Comparison of ENCODE assay signal across 12 mouse cellular contexts in genomic region chr9:63785492-63785891, GRCm38 (mm10). TPM values are rescaled to one million over a fixed set of nuclear protein-coding genes. Genes with fewer than 3 reads are reported as not detected.
DNase-seq lines count a peak whose midpoint lies in the region; ATAC-seq and TF ChIP-seq lines count a peak whose summit lies in the region.
"Had no signal": no experiment of that assay in that cellular context is flagged by ENCODE, and none has a peak within 500 bp of the region (broad histone marks: within the 10 kb centered on the region; RNA-seq: fewer than 3 reads in every experiment).

No protein-coding gene starts in this region.

- no peak overlapping the region for H3K4me2 ChIP-seq in hindbrain, embryonic 14.5 days (replicated peaks)
- H3K4me2 ChIP-seq in embryonic facial prominence, embryonic 14.5 days (ENCODE audit: low read depth, low read length), result no peak overlapping the region
- H3K4me2 ChIP-seq in liver, postnatal 0 days (ENCODE audit: low read depth, low read length), result no peak overlapping the region
- H3K4me2 ChIP-seq: limb, embryonic 15.5 days had no signal

- H3K9me3 ChIP-seq in hindbrain, embryonic 10.5 days, result no peaks in the 10 kb centered on the region
- no peaks in the 10 kb centered on the region for H3K9me3 ChIP-seq in hindbrain, embryonic 14.5 days (ENCODE audit: control insufficient read depth, low read length)
- H3K9me3 ChIP-seq in embryonic facial prominence, embryonic 14.5 days (ENCODE audit: control insufficient read depth, low read length), result no peaks in the 10 kb centered on the region
- no peaks in the 10 kb centered on the region for H3K9me3 ChIP-seq in liver, postnatal 0 days (ENCODE audit: low read length)
- H3K9me3 ChIP-seq: limb, embryonic 15.5 days had no signal

- no peak for TF ChIP-seq EP300 in liver, postnatal 0 days (IDR thresholded peaks at IDR 0.05; ENCODE audit: low read depth)

- H3K27ac ChIP-seq in hindbrain, embryonic 10.5 days, result peak overlapping the region; percentile 73
- no peak overlapping the region for H3K27ac ChIP-seq in hindbrain, embryonic 14.5 days
- no peak overlapping the region for H3K27ac ChIP-seq in embryonic facial prominence, embryonic 14.5 days (replicated peaks; ENCODE audit: low read depth, low read length)
- peak overlapping the region; percentile 57 for H3K27ac ChIP-seq in liver, postnatal 0 days (ENCODE audit: low read depth)
- no peak overlapping the region for H3K27ac ChIP-seq in kidney, adult 2 months (ENCODE audit: insufficient read depth, low read depth, low read length)
- H3K27ac ChIP-seq: limb, embryonic 15.5 days had no signal

- ATAC-seq in hindbrain, embryonic 14.5 days (ENCODE audit: low FRiP score), result no peak
- peak; percentile 41 for ATAC-seq in CD4-positive, CD25-positive, alpha-beta regulatory T cell, adult 4 months
- no peak for ATAC-seq in embryonic facial prominence, embryonic 14.5 days (ENCODE audit: low read depth)
- peak; percentile 38; the same call in 1 of the 2 replicates for ATAC-seq in liver, postnatal 0 days

- H3K27me3 ChIP-seq in hindbrain, embryonic 10.5 days (ENCODE audit: insufficient read depth, poor library complexity, severe bottlenecking), result peaks cover 23% of the 10 kb centered on the region; the same call in 1 of the 2 replicates
- H3K27me3 ChIP-seq in hindbrain, embryonic 14.5 days (ENCODE audit: control insufficient read depth, insufficient read depth, low read length), result no peaks in the 10 kb centered on the region
- H3K27me3 ChIP-seq in embryonic facial prominence, embryonic 14.5 days (replicated peaks; ENCODE audit: control insufficient read depth, insufficient read depth, low read length), result no peaks in the 10 kb centered on the region
- H3K27me3 ChIP-seq in liver, postnatal 0 days (ENCODE audit: insufficient read depth, low read length), result 0 out of 2 replicates have a peak, but pooled peaks cover 3% of the 10 kb centered on the region
- no peaks in the 10 kb centered on the region for H3K27me3 ChIP-seq in kidney, adult 2 months (replicated peaks; ENCODE audit: control insufficient read depth, insufficient read depth, low read length)
- H3K27me3 ChIP-seq: limb, embryonic 15.5 days had no signal

- H3K4me1 ChIP-seq in hindbrain, embryonic 10.5 days (replicated peaks), result peaks cover 80% of the 10 kb centered on the region
- peaks cover 11% of the 10 kb centered on the region for H3K4me1 ChIP-seq in hindbrain, embryonic 14.5 days (replicated peaks; ENCODE audit: control insufficient read depth, insufficient read depth, low read length)
- H3K4me1 ChIP-seq in embryonic facial prominence, embryonic 14.5 days (ENCODE audit: control insufficient read depth, insufficient read depth, low read length), result peaks cover 17% of the 10 kb centered on the region
- H3K4me1 ChIP-seq in liver, postnatal 0 days (ENCODE audit: insufficient read depth), result peaks cover 39% of the 10 kb centered on the region
- H3K4me1 ChIP-seq in kidney, adult 2 months (ENCODE audit: control insufficient read depth, insufficient read depth, low read length), result peaks cover 3% of the 10 kb centered on the region; the same call in 1 of the 2 replicates

- H3K9ac ChIP-seq in hindbrain, embryonic 14.5 days, result no peak overlapping the region
- H3K9ac ChIP-seq in embryonic facial prominence, embryonic 14.5 days (ENCODE audit: low read depth, low read length), result no peak overlapping the region
- H3K9ac ChIP-seq in liver, postnatal 0 days (replicated peaks), result no peak overlapping the region
- H3K9ac ChIP-seq: limb, embryonic 15.5 days had no signal

- DNase-seq in hindbrain, embryonic 10.5 days (ENCODE audit: low spot score), result no peak
- DNase-seq in hindbrain, embryonic 14.5 days (ENCODE audit: low spot score), result no peak
- DNase-seq in embryonic facial prominence, embryonic 14.5 days (ENCODE audit: low spot score), result peak; percentile 18
- DNase-seq in liver, postnatal 0 days, result no peak
- no peak for DNase-seq in right cerebral cortex, adult 18-20 months
- no peak for DNase-seq in layer of hippocampus, postnatal 10 days (ENCODE audit: low spot score in 2 of 2)
- DNase-seq in kidney, adult 2 months, result no peak
- DNase-seq: cerebellum, postnatal 14 days; heart, adult 18-20 months; kidney, postnatal 36 days had no signal

- TF ChIP-seq POLR2A in kidney, adult 2 months (IDR thresholded peaks at IDR 0.05; ENCODE audit: low read depth, low read length), result no peak

- no peaks in the 10 kb centered on the region for H3K36me3 ChIP-seq in hindbrain, embryonic 10.5 days
- no peaks in the 10 kb centered on the region for H3K36me3 ChIP-seq in hindbrain, embryonic 14.5 days (replicated peaks; ENCODE audit: control insufficient read depth, insufficient read depth)
- H3K36me3 ChIP-seq in embryonic facial prominence, embryonic 14.5 days (ENCODE audit: control insufficient read depth, insufficient read depth, low read length), result no peaks in the 10 kb centered on the region
- H3K36me3 ChIP-seq in liver, postnatal 0 days (replicated peaks; ENCODE audit: insufficient read depth, low read length), result no peaks in the 10 kb centered on the region
- H3K36me3 ChIP-seq in kidney, adult 2 months (ENCODE audit: control insufficient read depth, insufficient read depth, low read length), result no peaks in the 10 kb centered on the region
- H3K36me3 ChIP-seq: limb, embryonic 15.5 days had no signal

- TF ChIP-seq CTCF in liver, postnatal 0 days (IDR thresholded peaks at IDR 0.05; ENCODE audit: low read depth), result no peak
- TF ChIP-seq CTCF in kidney, adult 2 months (conservative IDR thresholded peaks at IDR 0.05; ENCODE audit: insufficient read depth, insufficient read length, low read depth, low read length), result no peak

- WGBS in hindbrain, embryonic 10.5 days, result 63% methylated on average over 5 of the region's 5 CpGs
- 68% methylated on average over 5 of the region's 5 CpGs for WGBS in hindbrain, embryonic 14.5 days
- 54% methylated on average over 5 of the region's 5 CpGs for WGBS in embryonic facial prominence, embryonic 14.5 days
- WGBS in liver, postnatal 0 days (ENCODE audit: insufficient replicate concordance), result 28% methylated on average over 5 of the region's 5 CpGs
- WGBS in kidney, adult 2 months, result 63% methylated on average over 5 of the region's 5 CpGs

- no peak overlapping the region for H3K4me3 ChIP-seq in hindbrain, embryonic 10.5 days
- H3K4me3 ChIP-seq in hindbrain, embryonic 14.5 days (replicated peaks; ENCODE audit: low read length), result no peak overlapping the region
- H3K4me3 ChIP-seq in embryonic facial prominence, embryonic 14.5 days (ENCODE audit: low read depth, low read length), result no peak overlapping the region
- no peak overlapping the region for H3K4me3 ChIP-seq in liver, postnatal 0 days (ENCODE audit: low read depth, low read length)
- H3K4me3 ChIP-seq in kidney, adult 2 months (ENCODE audit: insufficient read depth, low read depth, low read length), result no peak overlapping the region
- H3K4me3 ChIP-seq: limb, embryonic 15.5 days had no signal

RNA-seq across cellular contexts. Expression of gene Smad3, which starts 27.7 kb away (rescaled TPM):
- polyA plus RNA-seq in hindbrain, embryonic 10.5 days (2016; fragmentation: Nextera tagmentation; extraction: Ambion mirVana), result 24.2 TPM in 2 replicates
- 7.3 and 9.0 TPM in 2 replicates for polyA plus RNA-seq in hindbrain, embryonic 14.5 days (2014; fragmentation: Nextera tagmentation; extraction: Ambion mirVana)
- polyA plus RNA-seq in CD4-positive, CD25-positive, alpha-beta regulatory T cell, adult 4 months (2017; shearing (Covaris generic)), result 10 to 100 TPM; 15.6 to 36.9 TPM
- polyA plus RNA-seq in embryonic facial prominence, embryonic 14.5 days (2014; fragmentation: Nextera tagmentation; extraction: Ambion mirVana), result 17.0 and 19.3 TPM in 2 replicates
- polyA plus RNA-seq in liver, postnatal 0 days (2015; fragmentation: Nextera tagmentation; extraction: Ambion mirVana), result 1.9 and 2.1 TPM in 2 replicates
- total RNA-seq in layer of hippocampus, postnatal 10 days (2021), result 10 to 100 TPM; 12.2 to 14.2 TPM
- polyA plus RNA-seq in kidney, adult 2 months (2012; rRNA removed), result 33.5 and 37.0 TPM in 2 replicates

Comparison
In these comparisons a context has a peak if more than half of its experiments do, and no peak if none do; other contexts are left out.
1. H3K27ac ChIP-seq: peak in hindbrain, embryonic 10.5 days (single experiment) and liver, postnatal 0 days (single experiment); none in hindbrain, embryonic 14.5 days (single experiment), embryonic facial prominence, embryonic 14.5 days (single experiment) and kidney, adult 2 months (single experiment).
2. ATAC-seq: peak in CD4-positive, CD25-positive, alpha-beta regulatory T cell, adult 4 months (single experiment) and liver, postnatal 0 days (single experiment); none in hindbrain, embryonic 14.5 days (single experiment) and embryonic facial prominence, embryonic 14.5 days (single experiment).